Mouse (Mus musculus): ENCODE measurements at regions not wholly inside any gene's neighbourhood (a gene's known extent, or its start where the extent isn't known, plus 50 kb on each side); places are given as distances from the start of the nearest gene placed in this dataset.
"Not testable (repeated sequence)": the region's sequence is repeated elsewhere in the genome, so short reads cannot be mapped to it uniquely, and the experiment has no call there.

DNA sequence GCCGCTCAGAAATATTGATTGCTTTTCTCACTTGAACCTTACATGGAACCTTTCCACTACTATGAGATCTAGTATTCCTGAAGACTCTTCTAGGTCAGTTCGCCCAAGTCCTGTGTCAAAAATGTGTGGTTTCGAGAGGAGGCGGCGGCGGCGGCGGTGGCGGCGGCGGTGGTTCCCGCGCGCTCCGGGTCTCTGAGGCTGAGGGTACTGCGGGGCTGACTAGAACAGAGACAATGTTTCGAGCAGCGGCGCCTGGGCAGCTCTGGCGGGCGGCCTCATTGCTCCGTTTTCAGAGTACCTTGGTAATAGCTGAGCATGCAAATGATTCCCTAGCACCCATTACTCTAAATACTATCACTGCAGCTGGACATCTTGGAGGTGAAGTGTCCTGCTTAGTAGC, 957.0 kb upstream of the Gm597 start:
- not testable (repeated sequence) for DNase-seq

DNA sequence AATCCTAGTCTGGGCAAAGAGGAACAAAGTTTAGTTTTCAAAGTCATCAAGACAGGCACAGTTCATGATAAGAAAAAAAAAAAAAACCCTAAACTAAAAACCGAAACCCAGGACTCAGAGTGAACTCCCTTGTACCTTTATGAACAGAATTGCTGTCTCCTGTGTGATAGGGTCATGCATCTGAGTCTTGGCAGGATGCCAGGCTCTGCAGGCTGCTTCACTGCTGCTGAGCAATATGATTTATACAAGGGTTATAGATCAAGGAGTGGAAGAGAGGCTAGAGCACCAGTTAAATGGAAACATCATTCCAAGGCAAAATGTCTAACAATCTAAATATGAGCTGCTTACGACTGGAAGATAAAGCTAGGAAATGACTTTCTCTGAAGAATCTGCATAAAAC, 951.9 kb upstream of the Gm597 start:
- DNase-seq: peak; percentile 74
